Mouse (Mus musculus): ENCODE results near the gene 1190002N15Rik.

The 1190002N15Rik gene

GRCm38 (mm10) chr9:94529146-94529746, 8.6 kb downstream of the 1190002N15Rik start:
- DNase-seq (ENCODE audit: low spot score): no peak

GRCm38 (mm10) chr9:94526473-94526872, 11.4 kb downstream of the 1190002N15Rik start:
- no peak for DNase-seq (ENCODE audit: low spot score)

- DNase-seq (ENCODE audit: low spot score): no peak
Measured at GRCm38 (mm10) chr9:94512246-94512645, 25.6 kb downstream of the 1190002N15Rik start.

GRCm38 (mm10) chr9:94511139-94511538, 26.7 kb downstream of the 1190002N15Rik start:
- no peak for DNase-seq (ENCODE audit: low spot score)

- no peak for DNase-seq (ENCODE audit: low spot score)
Measured at GRCm38 (mm10) chr9:94506980-94507379, 30.9 kb downstream of the 1190002N15Rik start.

GRCm38 (mm10) chr9:94491467-94491866, 46.4 kb downstream of the 1190002N15Rik start:
- no peak for DNase-seq (ENCODE audit: low spot score)

GRCm38 (mm10) chr9:94487976-94488375, 49.9 kb downstream of the 1190002N15Rik start:
- DNase-seq (ENCODE audit: low spot score): no peak

- DNase-seq (ENCODE audit: low spot score): no peak
Measured at GRCm38 (mm10) chr9:94483291-94483879, 54.5 kb downstream of the 1190002N15Rik start.

- peak; percentile 32 for DNase-seq (ENCODE audit: low spot score)
Measured at GRCm38 (mm10) chr9:94482215-94482975, 55.5 kb downstream of the 1190002N15Rik start.

- no peak for DNase-seq (ENCODE audit: low spot score)
Measured at GRCm38 (mm10) chr9:94481057-94481456, 56.8 kb downstream of the 1190002N15Rik start.

GRCm38 (mm10) chr9:94479382-94479781, 58.5 kb downstream of the 1190002N15Rik start:
- no peak for DNase-seq (ENCODE audit: low spot score)

GRCm38 (mm10) chr9:94478954-94479353, 58.9 kb downstream of the 1190002N15Rik start:
- DNase-seq (ENCODE audit: low spot score): no peak

- no peak for DNase-seq (ENCODE audit: low spot score)
Measured at GRCm38 (mm10) chr9:94475973-94476372, 61.9 kb downstream of the 1190002N15Rik start.

- DNase-seq (ENCODE audit: low spot score): no peak
Measured at GRCm38 (mm10) chr9:94473898-94474297, 64.0 kb downstream of the 1190002N15Rik start.

GRCm38 (mm10) chr9:94472963-94473582, 64.8 kb downstream of the 1190002N15Rik start:
- DNase-seq (ENCODE audit: low spot score): no peak

- no peak for DNase-seq (ENCODE audit: low spot score)
Measured at GRCm38 (mm10) chr9:94471485-94471884, 66.4 kb downstream of the 1190002N15Rik start.
